Mouse (Mus musculus) large intestine, adult 2 months (tissue): ENCODE data around the gene C1qtnf4. TPM values are rescaled to one million over a fixed set of nuclear protein-coding genes. Genes with fewer than 3 reads are reported as not detected.
"Not testable (repeated sequence)": the region's sequence is repeated elsewhere in the genome, so short reads cannot be mapped to it uniquely, and the experiment has no call there.

Experiments used
- DNase-seq: peaks from one replicate; pipeline ENCODE4 v3.0.0-alpha.2; 2012; ENCODE audit warnings: low read depth, low spot score
- WGBS: fragments of 180-500 bp; shearing (Covaris S2); methylation state at CpG from one replicate; pipeline ENCODE4 v1.1.7; 2018; 5-methylcytosine and 5-hydroxymethylcytosine counted together
- polyA plus RNA-seq: library from polyadenylated mRNA; depleted of rRNA; stranded (reverse); fragments of >200 nt; gene quantifications from 2 replicates; pipeline ENCODE4 v1.2.3, GENCODE M21; 2012

C1qtnf4 gene
- polyA plus RNA-seq, 1 experiment: 1.8 TPM

- no peak for DNase-seq
- WGBS: 45% methylated on average over 6 of the region's 6 CpGs
Observed at GRCm38 (mm10) chr2:90880144-90880785, 5.4 kb upstream of the C1qtnf4 start.

- no peak for DNase-seq
- WGBS: 78% methylated on average over 2 of the region's 2 CpGs
Observed at GRCm38 (mm10) chr2:90881824-90882223, 3.8 kb upstream of the C1qtnf4 start.

GRCm38 (mm10) chr2:90886436-90886835, 776 bp downstream of the C1qtnf4 start:
- 46% methylated on average over 6 of the region's 6 CpGs for WGBS
- DNase-seq: no peak

DNA sequence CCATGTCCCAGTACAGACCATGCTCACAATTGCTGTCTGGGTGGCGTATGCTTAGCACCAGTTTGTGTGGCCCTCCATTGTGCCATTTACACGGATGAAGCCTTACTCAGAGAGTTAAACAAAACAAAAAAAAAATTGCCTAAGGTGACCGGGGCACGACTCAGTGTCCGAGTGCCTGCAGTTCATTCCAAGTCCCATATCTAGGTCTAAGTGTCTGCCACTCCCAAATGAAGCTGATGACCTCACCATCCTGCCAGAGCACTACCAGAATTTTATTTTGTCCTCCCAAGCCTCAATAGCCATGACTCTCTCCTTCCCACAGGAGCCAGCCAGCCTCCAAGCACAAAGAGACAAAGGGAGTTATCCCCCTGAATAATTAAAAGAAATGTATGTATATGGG, 2.0 kb downstream of the C1qtnf4 start:
- 57% methylated on average over 5 of the region's 5 CpGs for WGBS
- no peak for DNase-seq

DNA sequence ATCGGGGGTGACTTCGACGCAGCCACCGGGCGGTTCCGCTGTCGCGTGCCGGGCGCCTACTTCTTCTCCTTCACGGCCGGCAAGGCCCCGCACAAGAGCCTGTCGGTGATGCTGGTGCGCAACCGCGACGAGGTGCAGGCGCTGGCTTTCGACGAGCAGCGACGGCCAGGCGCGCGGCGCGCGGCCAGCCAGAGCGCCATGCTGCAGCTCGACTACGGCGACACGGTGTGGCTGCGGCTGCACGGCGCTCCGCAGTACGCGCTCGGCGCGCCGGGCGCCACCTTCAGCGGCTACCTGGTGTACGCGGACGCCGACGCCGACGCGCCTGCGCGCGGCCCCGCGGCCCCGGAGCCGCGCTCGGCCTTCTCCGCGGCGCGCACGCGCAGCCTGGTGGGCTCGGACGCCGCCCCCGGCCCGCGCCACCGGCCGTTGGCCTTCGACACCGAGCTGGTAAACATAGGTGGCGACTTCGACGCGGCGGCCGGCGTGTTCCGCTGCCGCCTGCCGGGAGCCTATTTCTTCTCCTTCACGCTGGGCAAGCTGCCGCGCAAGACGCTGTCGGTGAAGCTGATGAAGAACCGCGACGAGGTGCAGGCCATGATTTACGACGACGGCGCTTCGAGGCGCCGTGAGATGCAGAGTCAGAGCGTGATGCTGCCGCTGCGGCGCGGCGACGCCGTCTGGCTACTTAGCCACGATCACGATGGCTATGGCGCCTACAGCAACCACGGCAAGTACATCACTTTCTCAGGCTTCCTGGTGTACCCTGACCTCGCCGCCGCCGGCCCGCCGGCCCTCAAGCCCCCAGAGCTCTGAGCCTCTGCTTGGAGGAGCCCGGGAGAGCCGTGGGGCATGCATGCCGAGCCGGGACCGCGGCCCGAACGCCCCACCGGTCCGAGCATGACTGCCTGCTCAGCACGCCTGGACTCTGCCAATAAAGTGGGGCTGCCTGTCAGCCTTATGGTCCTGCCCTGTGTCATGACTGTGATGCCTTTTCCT, 4.2 kb downstream of the C1qtnf4 start:
- DNase-seq: no peak
- 3% methylated on average over 133 of the region's 133 CpGs for WGBS

DNA sequence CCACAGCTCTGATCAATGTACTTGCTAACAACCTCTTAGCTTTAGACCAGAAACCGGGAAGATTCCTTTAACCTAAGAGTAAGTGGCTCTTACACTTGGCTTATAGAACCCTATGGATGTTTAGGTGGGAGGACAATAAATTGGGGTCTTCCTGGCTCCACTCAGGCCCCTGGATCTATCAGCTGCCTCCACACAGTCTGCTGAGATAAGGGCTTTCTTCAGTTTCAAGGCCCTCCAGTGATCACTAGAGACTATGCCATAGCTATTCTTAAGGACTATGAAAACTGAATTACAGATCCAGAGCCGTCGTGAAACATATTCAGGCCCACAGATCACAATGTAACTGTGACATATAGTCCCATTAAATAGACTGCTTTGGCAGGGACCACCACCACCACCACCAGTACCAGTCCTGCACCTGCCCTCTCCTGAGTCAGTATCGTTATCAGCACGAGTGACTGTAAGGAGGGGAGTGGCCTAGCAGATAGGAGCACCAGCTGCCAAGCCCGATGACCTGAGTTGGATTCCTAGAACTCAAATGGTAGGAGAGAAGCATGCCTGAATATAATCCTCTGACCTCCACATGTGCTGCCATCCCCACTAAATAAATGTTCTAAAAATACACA, 8.1 kb downstream of the C1qtnf4 start:
- no peak for DNase-seq
- WGBS: 67% methylated on average over 6 of the region's 6 CpGs

DNA sequence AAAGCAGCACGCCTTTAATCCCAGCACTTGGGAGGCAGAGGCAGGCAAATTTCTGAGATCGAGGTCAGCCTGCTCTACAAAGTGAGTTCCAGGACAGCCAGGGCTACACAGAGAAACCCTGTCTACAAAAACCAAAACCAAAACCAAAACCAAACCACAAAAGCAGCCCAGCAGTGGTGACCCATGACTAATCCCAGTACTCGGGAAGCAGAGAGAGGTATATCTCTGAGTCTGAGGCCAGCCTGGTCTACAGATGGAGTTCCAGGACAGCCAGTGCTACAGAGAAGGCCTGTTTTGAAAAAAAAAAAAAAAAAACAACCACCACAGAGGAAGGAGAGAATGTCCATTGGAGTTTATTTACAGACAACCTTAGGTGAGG, 8.6 kb downstream of the C1qtnf4 start:
- 76% methylated on average over 3 of the region's 3 CpGs for WGBS
- not testable (repeated sequence) for DNase-seq

- DNase-seq: no peak
- WGBS: 58% methylated on average over 2 of the region's 2 CpGs
Observed at GRCm38 (mm10) chr2:90903398-90903797, 17.7 kb downstream of the C1qtnf4 start.

GRCm38 (mm10) chr2:90904076-90904855, 18.6 kb downstream of the C1qtnf4 start, which contains the start of the genes Kbtbd4 and Ndufs3:
Kbtbd4 (plus strand) TSS chr2:90904740.
Ndufs3 (minus strand) TSS chr2:90904827.
- under 1% methylated on average over 43 of the region's 43 CpGs for WGBS
- no peak for DNase-seq

DNA sequence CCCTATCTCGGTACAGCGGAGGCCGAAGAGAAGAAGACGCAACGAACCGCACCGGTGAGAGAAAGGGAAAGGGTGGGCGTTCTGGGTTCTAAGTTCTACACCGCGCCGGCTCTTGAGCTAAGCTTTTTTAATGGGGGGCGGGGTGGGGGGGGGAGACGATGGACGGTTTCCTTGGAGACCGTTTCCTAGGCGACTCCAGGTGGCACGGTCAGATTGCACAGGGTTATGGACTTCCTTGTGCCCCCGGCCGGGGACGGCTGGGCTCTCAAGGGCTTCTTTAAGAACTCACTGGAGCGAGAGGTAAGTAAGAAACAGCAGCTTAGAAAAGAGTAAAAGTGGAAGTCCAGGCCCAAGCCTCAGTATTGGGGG, 19.2 kb downstream of the C1qtnf4 start:
- under 1% methylated on average over 21 of the region's 21 CpGs for WGBS
- no peak for DNase-seq

- WGBS: 60% methylated on average over 2 of the region's 2 CpGs
- DNase-seq: no peak
Observed at GRCm38 (mm10) chr2:90906721-90907120, 21.1 kb downstream of the C1qtnf4 start.

- DNase-seq: no peak
- WGBS: 69% methylated on average over 1 of the region's 1 CpGs
Observed at GRCm38 (mm10) chr2:90910861-90911260, 25.2 kb downstream of the C1qtnf4 start.

GRCm38 (mm10) chr2:90911668-90912067, 26.0 kb downstream of the C1qtnf4 start:
- DNase-seq: no peak
- WGBS: 66% methylated on average over 1 of the region's 1 CpGs

DNA sequence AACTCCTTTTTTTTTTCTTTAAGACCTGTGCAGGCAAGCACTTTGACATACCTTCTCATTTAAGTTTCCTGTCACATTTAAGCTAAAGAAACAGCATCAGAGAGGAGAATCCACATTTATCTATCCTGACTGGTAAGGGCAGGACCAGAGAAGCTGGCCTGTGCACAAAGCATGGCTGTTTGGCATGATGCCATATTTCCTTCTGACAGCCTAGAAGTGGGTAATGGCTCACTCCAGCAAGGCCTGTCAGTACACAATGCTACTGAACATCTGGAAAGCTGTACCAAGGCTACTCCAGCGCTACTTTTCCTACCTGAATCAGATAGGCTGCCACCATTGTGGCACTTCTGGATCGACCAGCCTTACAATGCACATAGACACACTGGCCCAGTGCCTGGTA, 28.0 kb downstream of the C1qtnf4 start:
- DNase-seq: no peak
- WGBS: 37% methylated on average over 2 of the region's 2 CpGs

- WGBS: 71% methylated on average over 1 of the region's 1 CpGs
Observed at GRCm38 (mm10) chr2:90915516-90915915, 29.9 kb downstream of the C1qtnf4 start.

DNA sequence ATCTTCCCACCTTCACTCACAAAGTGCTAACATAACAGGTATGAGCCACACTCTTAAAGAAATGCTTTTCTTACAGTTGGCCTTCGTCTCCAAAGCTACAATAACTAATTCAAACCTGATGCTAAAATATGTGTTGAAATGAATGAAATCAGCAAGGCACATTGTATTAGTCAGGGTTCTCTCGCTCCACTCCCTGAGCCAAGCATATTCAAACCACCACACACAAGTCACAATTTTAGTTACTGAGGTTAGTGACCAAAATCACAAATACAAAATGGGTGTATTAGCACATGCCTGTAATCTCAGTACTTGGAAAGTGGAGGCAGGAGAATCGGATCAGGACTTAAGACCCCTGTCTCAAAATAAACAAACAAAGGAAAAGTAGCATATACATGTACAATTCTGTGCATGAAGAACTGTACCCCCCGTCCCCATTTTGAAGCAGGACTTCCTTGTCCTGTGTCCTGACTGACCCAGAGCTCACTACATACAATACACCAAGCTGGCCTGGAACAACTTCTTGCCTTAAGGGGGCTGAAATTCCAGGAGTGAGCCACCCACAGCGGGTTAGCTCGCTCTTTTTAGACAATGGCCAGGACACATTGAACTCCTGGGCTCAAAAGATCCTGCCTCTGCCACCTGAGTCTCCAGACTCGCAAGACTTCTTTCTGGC, 31.0 kb downstream of the C1qtnf4 start:
- DNase-seq: no peak
- 8% methylated on average over 7 of the region's 7 CpGs for WGBS

More at GRCm38 (mm10) chr2:90915516-90915915, 29.9 kb downstream of the C1qtnf4 start:
- no peak for DNase-seq

GRCm38 (mm10) chr2:90917233-90917998, 31.8 kb downstream of the C1qtnf4 start:
- under 1% methylated on average over 73 of the region's 73 CpGs for WGBS
- no peak for DNase-seq

- DNase-seq: peak; percentile 95
- 3% methylated on average over 16 of the region's 16 CpGs for WGBS
Observed at GRCm38 (mm10) chr2:90917999-90918698, 32.5 kb downstream of the C1qtnf4 start.
